Mouse (Mus musculus) liver, adult 2 months (tissue): ENCODE measurements around the gene Hoxd13.

Source experiments
- CTCF ChIP-seq: fragments of 200-500 bp; IDR thresholded peaks from 2 replicates; pipeline ENCODE4 v1.5.1; 2011; ENCODE audit warnings: low read depth, low read length, control low read depth
- POLR2A ChIP-seq: fragments of 200-500 bp; IDR thresholded peaks from 2 replicates; pipeline ENCODE4 v1.6.1; 2011; ENCODE audit warnings: low read length, control low read depth; ENCODE audit not compliant: insufficient read depth; ENCODE audit errors: extremely low read depth

GRCm38 (mm10) chr2:74658667-74659371, 9.3 kb upstream of the Hoxd13 start:
- no peak for TF ChIP-seq CTCF
- no peak for TF ChIP-seq POLR2A
